Mouse (Mus musculus) hindbrain, embryonic 14.5 days (tissue): Measurements from ENCODE around the gene Cntn5. TPM values are rescaled to one million over a fixed set of nuclear protein-coding genes. Genes with fewer than 3 reads are reported as not detected.
A peak's percentile ranks its signal among the peaks of the same experiment; 100 is the strongest.

Experiments used
- ATAC-seq: fragments of 200-750 bp; cut with Nextera tagmentation; 2 replicates; pipeline ENCODE4 v1.8.0; 2017; ENCODE audit warnings: moderate number of reproducible peaks, mild to moderate bottlenecking, moderate TSS enrichment, moderate library complexity; ENCODE audit not compliant: low FRiP score
- DNase-seq: peaks from one replicate; pipeline ENCODE4 v3.0.0-alpha.2; 2015; ENCODE audit warnings: low spot score
- H3K27ac ChIP-seq: fragments of 300-500 bp; sonication (generic); 2 replicates; pipeline ENCODE4 v1.5.1; 2014; ENCODE audit warnings: mild to moderate bottlenecking, moderate library complexity
- H3K27me3 ChIP-seq: fragments of 300-500 bp; sonication (generic); 2 replicates; pipeline ENCODE4 v1.6.1; 2014; ENCODE audit warnings: mild to moderate bottlenecking, low read length, mixed read lengths; ENCODE audit not compliant: control insufficient read depth, insufficient read depth
- H3K36me3 ChIP-seq: fragments of 300-500 bp; sonication (generic); replicated peaks from 2 replicates; pipeline ENCODE4 v1.6.1; 2014; ENCODE audit not compliant: control insufficient read depth, insufficient read depth
- H3K4me1 ChIP-seq: fragments of 300-500 bp; sonication (generic); replicated peaks from 2 replicates; pipeline ENCODE4 v1.6.1; 2014; ENCODE audit warnings: antibody characterized with exemption, low read length, mixed read lengths; ENCODE audit not compliant: control insufficient read depth, insufficient read depth
- H3K4me2 ChIP-seq: fragments of 300-500 bp; sonication (generic); replicated peaks from 2 replicates; pipeline ENCODE4 v1.6.1; 2014; ENCODE audit warnings: mild to moderate bottlenecking, moderate library complexity
- H3K4me3 ChIP-seq: fragments of 300-500 bp; sonication (generic); replicated peaks from 2 replicates; pipeline ENCODE4 v1.5.1; 2014; ENCODE audit warnings: mild to moderate bottlenecking, low read length
- H3K9ac ChIP-seq: fragments of 300-500 bp; sonication (generic); 2 replicates; pipeline ENCODE4 v1.6.1; 2014
- H3K9me3 ChIP-seq: fragments of 300-500 bp; sonication (generic); 2 replicates; pipeline ENCODE4 v1.6.1; 2016; ENCODE audit warnings: low read length; ENCODE audit not compliant: control insufficient read depth
- WGBS: fragments of 180-500 bp; shearing (Covaris S2); extraction: QIAGEN DNeasy Blood & Tissue Kit; methylation state at CpG from one replicate; pipeline ENCODE4 v1.1.7; 2014; 5-methylcytosine and 5-hydroxymethylcytosine counted together
- polyA plus RNA-seq: library from polyadenylated mRNA; unstranded; fragments of >200 nt; fragmentation: Nextera tagmentation; extraction: Ambion mirVana; gene quantifications from 2 replicates; pipeline ENCODE4 v1.2.1, GENCODE M21; 2014

Gene Cntn5
- polyA plus RNA-seq, 1 experiment from 2014 or later: 22.0 TPM

DNA sequence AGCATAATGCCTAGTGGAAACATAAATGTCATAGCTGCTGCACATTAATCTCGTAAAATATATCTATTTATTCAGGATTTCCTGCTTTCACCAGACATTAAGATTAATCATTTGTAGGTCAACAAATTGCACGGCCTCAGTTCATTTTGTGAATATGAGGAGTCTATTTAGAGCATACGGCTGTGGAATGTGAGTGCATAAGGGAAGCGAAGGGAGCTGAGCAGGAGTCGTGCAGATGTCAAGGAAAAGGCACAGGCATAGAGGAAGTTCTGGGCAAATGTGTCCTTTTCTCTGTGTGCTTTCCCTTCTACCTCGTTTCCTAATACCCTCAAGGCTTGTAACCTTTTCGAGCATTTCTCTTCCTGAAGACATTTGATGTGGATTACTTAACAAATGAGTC is 504.5 kb downstream of the Cntn5 start:
- Histone ChIP-seq H3K27ac (no peak overlapping the region), H3K4me3 (no peak overlapping the region), H3K4me2 (no peak overlapping the region), H3K27me3 (no peaks in the 10 kb centered on the region), H3K4me1 (no peaks in the 10 kb centered on the region), H3K9ac (no peak overlapping the region), H3K9me3 (no peaks in the 10 kb centered on the region), H3K36me3 (no peaks in the 10 kb centered on the region)
- no peak for ATAC-seq
- DNase-seq: no peak
- WGBS: 63% methylated on average over 7 of the region's 7 CpGs

DNA sequence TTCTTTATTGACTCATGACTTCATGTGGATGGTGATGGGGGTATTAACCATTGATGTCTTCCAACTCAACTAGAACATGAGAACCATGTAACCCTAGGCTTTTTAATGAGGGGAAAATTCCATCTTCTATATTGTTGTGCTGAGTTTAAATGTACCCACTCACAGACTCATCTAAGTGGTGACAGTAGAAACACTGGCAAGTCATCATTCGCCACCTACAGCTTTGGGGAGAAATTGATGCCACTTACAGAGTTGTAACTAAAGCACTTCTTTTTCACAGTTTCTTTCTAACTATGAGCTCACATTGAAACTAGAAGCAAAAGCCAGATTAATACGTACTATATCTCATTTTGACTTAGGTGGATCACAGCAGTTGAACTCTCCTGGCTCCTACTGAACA is 514.7 kb downstream of the Cntn5 start:
- no peak for ATAC-seq
- Histone ChIP-seq H3K4me1 (no peaks in the 10 kb centered on the region), H3K4me3 (no peak overlapping the region), H3K4me2 (no peak overlapping the region), H3K9me3 (no peaks in the 10 kb centered on the region), H3K36me3 (no peaks in the 10 kb centered on the region), H3K27me3 (no peaks in the 10 kb centered on the region), H3K9ac (no peak overlapping the region), H3K27ac (no peak overlapping the region)
- DNase-seq: no peak
- WGBS: 88% methylated on average over 2 of the region's 2 CpGs

DNA sequence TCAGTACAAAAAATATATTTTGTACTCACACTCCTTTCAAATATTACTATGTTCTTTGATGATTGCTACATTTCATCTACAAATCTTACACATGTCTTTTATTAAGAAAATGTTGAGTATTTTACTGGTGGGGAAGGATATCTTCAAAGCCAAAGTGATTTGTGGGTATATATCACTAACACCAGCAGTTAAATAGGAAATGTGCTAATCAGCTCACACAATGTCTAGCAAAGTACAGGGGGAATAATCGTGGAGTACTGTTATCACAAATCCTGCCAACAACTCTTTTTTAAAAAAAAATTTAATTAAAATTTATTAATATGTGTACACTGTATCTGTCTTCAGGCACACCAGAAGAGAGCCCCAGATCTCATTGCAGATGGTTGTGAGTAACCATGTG is 520.1 kb downstream of the Cntn5 start:
- no peak for ATAC-seq
- 82% methylated on average over 1 of the region's 1 CpGs for WGBS
- H3K4me1 ChIP-seq: no peaks in the 10 kb centered on the region
- no peak overlapping the region for H3K4me3 ChIP-seq
- no peaks in the 10 kb centered on the region for H3K36me3 ChIP-seq
- no peaks in the 10 kb centered on the region for H3K9me3 ChIP-seq
- DNase-seq: no peak
- no peaks in the 10 kb centered on the region for H3K27me3 ChIP-seq
- no peak overlapping the region for H3K27ac ChIP-seq
- H3K4me2 ChIP-seq: no peak overlapping the region
- no peak overlapping the region for H3K9ac ChIP-seq

DNA sequence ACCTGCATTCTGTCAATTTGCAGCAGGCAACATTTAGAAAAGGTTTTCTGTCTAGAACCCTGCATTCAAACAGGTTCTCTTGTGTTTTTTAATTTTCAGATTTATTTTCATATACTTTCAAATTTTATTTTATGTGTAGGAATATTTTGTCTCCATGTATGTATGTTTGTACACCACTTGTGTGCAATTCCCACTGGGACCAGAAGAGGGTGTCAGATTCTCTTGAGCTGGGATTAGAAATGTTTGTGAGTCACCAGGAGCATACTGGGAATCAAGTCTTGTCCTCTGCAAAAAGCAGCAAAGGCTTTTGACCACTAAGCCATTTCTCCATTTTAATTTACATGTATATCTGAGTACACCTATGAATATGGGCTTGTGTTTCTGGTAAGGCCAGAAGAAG is 521.4 kb downstream of the Cntn5 start:
- H3K27me3 ChIP-seq: no peaks in the 10 kb centered on the region
- no peaks in the 10 kb centered on the region for H3K9me3 ChIP-seq
- H3K4me2 ChIP-seq: no peak overlapping the region
- no peak overlapping the region for H3K9ac ChIP-seq
- no peaks in the 10 kb centered on the region for H3K36me3 ChIP-seq
- H3K4me3 ChIP-seq: no peak overlapping the region
- no peak overlapping the region for H3K27ac ChIP-seq
- DNase-seq (no peak), ATAC-seq (no peak)
- H3K4me1 ChIP-seq: no peaks in the 10 kb centered on the region

DNA sequence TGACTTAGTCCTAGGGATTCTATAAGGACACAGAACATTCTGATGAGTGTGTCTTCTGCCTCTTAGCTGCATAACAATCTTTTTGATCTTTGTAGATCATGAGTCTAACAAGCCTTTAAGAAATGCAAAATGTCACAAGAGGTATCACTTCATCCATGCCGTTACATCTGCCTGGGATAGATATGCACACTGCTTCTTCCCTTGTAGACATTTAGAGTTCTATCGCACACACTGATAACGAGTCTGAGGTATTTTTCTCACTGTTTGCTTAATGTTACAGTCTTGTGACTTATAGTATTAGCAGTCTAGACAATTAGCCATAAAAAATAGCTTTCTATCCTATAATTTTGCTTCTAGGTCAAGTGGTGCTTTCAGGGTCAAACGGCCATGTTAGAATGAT is 522.9 kb downstream of the Cntn5 start:
- Histone ChIP-seq H3K27ac (no peak overlapping the region), H3K36me3 (no peaks in the 10 kb centered on the region), H3K4me3 (no peak overlapping the region), H3K9ac (no peak overlapping the region), H3K4me1 (no peaks in the 10 kb centered on the region), H3K27me3 (no peaks in the 10 kb centered on the region), H3K4me2 (no peak overlapping the region), H3K9me3 (no peaks in the 10 kb centered on the region)
- ATAC-seq (no peak), DNase-seq (no peak)
- 96% methylated on average over 4 of the region's 4 CpGs for WGBS

DNA sequence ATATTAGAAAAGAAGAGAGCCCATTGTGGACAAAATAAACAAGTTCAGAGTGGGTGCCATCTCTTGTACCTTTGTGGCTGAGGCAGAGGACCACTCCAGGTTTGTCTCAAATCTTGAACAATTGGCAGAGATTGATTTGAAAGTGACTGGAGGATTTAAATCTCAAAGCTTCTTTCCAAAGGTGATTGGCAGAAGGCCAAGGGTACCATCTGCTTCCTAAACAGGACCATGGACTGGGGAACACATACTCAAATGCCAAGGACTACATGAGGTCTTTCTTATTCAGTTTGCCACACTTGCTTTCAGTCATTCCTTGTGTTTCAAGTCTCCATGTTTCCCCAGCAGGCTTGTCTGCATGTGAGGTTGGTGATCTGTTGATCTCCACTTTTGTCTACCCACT is 528.3 kb downstream of the Cntn5 start:
- no peak overlapping the region for H3K4me2 ChIP-seq
- no peaks in the 10 kb centered on the region for H3K36me3 ChIP-seq
- H3K27me3 ChIP-seq: no peaks in the 10 kb centered on the region
- DNase-seq (no peak), ATAC-seq (no peak)
- no peak overlapping the region for H3K9ac ChIP-seq
- no peaks in the 10 kb centered on the region for H3K9me3 ChIP-seq
- H3K4me1 ChIP-seq: no peaks in the 10 kb centered on the region
- no peak overlapping the region for H3K27ac ChIP-seq
- H3K4me3 ChIP-seq: no peak overlapping the region

DNA sequence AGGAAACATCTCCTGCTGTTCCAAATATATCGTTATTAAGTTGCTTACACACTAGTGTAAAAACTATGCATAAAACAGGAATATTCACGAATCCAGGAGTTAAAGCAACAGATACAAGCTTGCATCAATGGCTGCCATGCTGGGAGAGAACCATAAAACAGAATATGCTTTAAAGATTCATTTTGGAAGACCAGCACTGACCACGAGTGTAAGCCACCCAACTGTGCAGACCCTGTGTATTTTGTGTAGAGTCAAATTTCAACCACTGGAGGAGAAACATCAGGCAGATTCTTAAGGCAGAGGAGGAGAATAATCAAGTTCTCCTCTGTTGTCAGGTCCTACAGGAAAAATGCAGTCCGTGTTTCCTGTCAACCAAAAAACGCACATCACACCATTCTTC is 535.6 kb downstream of the Cntn5 start:
- H3K9me3 ChIP-seq: no peaks in the 10 kb centered on the region
- H3K4me1 ChIP-seq: no peaks in the 10 kb centered on the region
- ATAC-seq (no peak), DNase-seq (no peak)
- no peak overlapping the region for H3K27ac ChIP-seq
- no peak overlapping the region for H3K4me2 ChIP-seq
- H3K27me3 ChIP-seq: no peaks in the 10 kb centered on the region
- 67% methylated on average over 5 of the region's 5 CpGs for WGBS
- H3K4me3 ChIP-seq: no peak overlapping the region
- no peaks in the 10 kb centered on the region for H3K36me3 ChIP-seq
- H3K9ac ChIP-seq: no peak overlapping the region

DNA sequence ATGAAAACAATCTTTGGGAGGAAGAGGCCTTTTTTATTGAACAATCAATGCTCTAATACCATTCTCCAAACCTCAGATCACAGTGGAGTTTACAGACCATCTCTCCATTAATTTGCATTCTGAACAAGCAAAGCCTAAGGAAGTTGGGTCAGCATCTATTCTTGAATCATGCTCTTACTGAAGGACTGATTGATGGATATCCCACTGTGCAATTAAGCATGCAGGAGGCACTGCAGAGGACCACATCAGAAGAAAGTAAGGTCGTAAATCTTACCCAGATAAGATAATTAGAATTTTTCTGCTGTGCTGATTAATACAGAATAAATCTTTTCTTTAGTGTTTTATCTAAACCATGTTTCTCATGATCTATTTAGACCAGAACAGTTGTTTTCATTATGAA is 536.2 kb downstream of the Cntn5 start:
- Histone ChIP-seq H3K4me1 (no peaks in the 10 kb centered on the region), H3K4me3 (no peak overlapping the region), H3K9ac (no peak overlapping the region), H3K9me3 (no peaks in the 10 kb centered on the region), H3K27ac (no peak overlapping the region), H3K4me2 (no peak overlapping the region), H3K27me3 (no peaks in the 10 kb centered on the region), H3K36me3 (no peaks in the 10 kb centered on the region)
- WGBS: 38% methylated on average over 1 of the region's 1 CpGs
- ATAC-seq (no peak), DNase-seq (no peak)

DNA sequence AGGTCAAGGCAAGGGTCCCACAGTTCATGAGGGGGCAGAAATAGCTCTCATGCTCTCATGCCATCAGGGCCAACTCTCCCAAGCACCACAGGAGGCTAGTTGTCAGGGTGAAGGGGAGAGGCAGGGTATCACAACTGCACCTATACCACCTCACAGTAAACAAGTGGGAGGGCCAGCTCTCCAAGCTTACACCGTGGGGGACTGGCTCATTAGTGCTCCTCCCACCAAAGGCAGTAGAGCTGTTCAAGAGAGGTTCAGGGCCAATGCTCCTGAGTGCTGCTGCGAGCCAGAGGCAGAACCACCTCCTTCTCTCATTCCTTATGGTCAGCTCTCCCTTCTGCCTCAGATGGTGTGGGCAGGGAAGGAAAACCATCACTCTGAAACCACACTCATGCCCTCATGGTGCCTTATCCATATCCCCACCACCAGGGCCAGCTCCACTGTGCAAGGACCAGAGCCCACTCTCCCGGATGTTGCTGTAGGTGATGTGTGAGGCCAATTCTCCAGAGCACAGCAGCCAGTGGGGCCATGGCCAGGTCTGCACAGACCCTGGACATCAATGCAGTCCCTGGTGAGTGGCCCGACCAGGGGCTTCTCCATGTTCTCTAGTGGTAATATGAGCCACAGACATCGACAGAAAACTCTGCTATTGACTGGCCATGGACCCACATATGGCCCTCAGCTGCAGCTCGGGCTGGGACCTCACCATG is 538.2 kb downstream of the Cntn5 start:
- H3K27ac ChIP-seq: no peak overlapping the region
- H3K4me3 ChIP-seq: no peak overlapping the region
- DNase-seq (no peak), ATAC-seq (0 out of 2 replicates have a peak, but pooled peaks have one; percentile 34)
- 76% methylated on average over 6 of the region's 6 CpGs for WGBS
- H3K9ac ChIP-seq: no peak overlapping the region
- H3K36me3 ChIP-seq: no peaks in the 10 kb centered on the region
- no peaks in the 10 kb centered on the region for H3K27me3 ChIP-seq
- no peaks in the 10 kb centered on the region for H3K9me3 ChIP-seq
- H3K4me1 ChIP-seq: no peaks in the 10 kb centered on the region
- H3K4me2 ChIP-seq: no peak overlapping the region
